In genomic region chr10:80464381-80465035, GRCm38 (mm10) we compare ENCODE assay signal across 8 mouse cellular contexts. TPM values are rescaled to one million over a fixed set of nuclear protein-coding genes. Genes with fewer than 3 reads are reported as not detected.
DNase-seq lines count a peak whose midpoint lies in the region; ATAC-seq and TF ChIP-seq lines count a peak whose summit lies in the region.

No protein-coding gene starts in this region.

- no peaks in the 10 kb centered on the region for H3K9me3 ChIP-seq in ES-E14 (ENCODE audit: control insufficient read depth, insufficient read depth, low read depth, low read length)
- H3K9me3 ChIP-seq in embryonic facial prominence, embryonic 11.5 days (replicated peaks; ENCODE audit: control insufficient read depth, low read length): no peaks in the 10 kb centered on the region
- no peaks in the 10 kb centered on the region for H3K9me3 ChIP-seq in hindbrain, embryonic 13.5 days
- no peaks in the 10 kb centered on the region for H3K9me3 ChIP-seq in lung, postnatal 0 days (ENCODE audit: low read length)

- peak overlapping the region; percentile 16 to 36; a peak in 3 of 4 replicates for H3K4me3 ChIP-seq in ES-E14 (ENCODE audit: insufficient read depth in 1 of 2, low read depth in 1 of 2, low read length in 2 of 2, poor library complexity in 1 of 2, severe bottlenecking in 1 of 2)
- H3K4me3 ChIP-seq in embryonic facial prominence, embryonic 11.5 days (ENCODE audit: low read depth, low read length): no peak overlapping the region
- peak overlapping the region; percentile 12 for H3K4me3 ChIP-seq in hindbrain, embryonic 13.5 days
- no peak overlapping the region for H3K4me3 ChIP-seq in lung, postnatal 0 days (ENCODE audit: low read depth, low read length)
- no peak overlapping the region for H3K4me3 ChIP-seq in layer of hippocampus, adult 2 months

- no peak for DNase-seq in ES-E14 (ENCODE audit: low read depth, low spot score)
- no peak for DNase-seq in embryonic facial prominence, embryonic 11.5 days (ENCODE audit: low spot score)
- DNase-seq in lung, postnatal 0 days (ENCODE audit: low spot score): peak; percentile 26
- DNase-seq in layer of hippocampus, adult 11-12 months (ENCODE audit: low spot score): no peak
- no peak for DNase-seq in layer of hippocampus, adult 2 months (ENCODE audit: low spot score in 2 of 2)
- DNase-seq in spleen, postnatal 10 days (ENCODE audit: low spot score in 2 of 2): no peak
- DNase-seq in right cerebral cortex, postnatal 36 days (ENCODE audit: low spot score in 2 of 2): no peak

- no peaks in the 10 kb centered on the region for H3K27me3 ChIP-seq in embryonic facial prominence, embryonic 11.5 days (ENCODE audit: control insufficient read depth, insufficient read depth, low read length)
- peaks cover 42% of the 10 kb centered on the region for H3K27me3 ChIP-seq in hindbrain, embryonic 13.5 days
- no peaks in the 10 kb centered on the region for H3K27me3 ChIP-seq in lung, postnatal 0 days (replicated peaks; ENCODE audit: insufficient read depth, low read length)

- H3K27ac ChIP-seq in ES-E14 (ENCODE audit: insufficient read depth, low read depth, low read length, poor library complexity, severe bottlenecking): no peak overlapping the region
- H3K27ac ChIP-seq in embryonic facial prominence, embryonic 11.5 days (replicated peaks; ENCODE audit: low read depth, low read length): no peak overlapping the region
- H3K27ac ChIP-seq in hindbrain, embryonic 13.5 days: peak overlapping the region; percentile 18; the same call in 1 of the 2 replicates
- H3K27ac ChIP-seq in lung, postnatal 0 days (ENCODE audit: low read length): no peak overlapping the region
- no peak overlapping the region for H3K27ac ChIP-seq in layer of hippocampus, adult 2 months

- peaks cover under 1 to 14% of the 10 kb centered on the region in 2 experiments; a peak in 1 of 4 replicates for H3K4me1 ChIP-seq in ES-E14 (ENCODE audit: control insufficient read depth in 2 of 2, insufficient read depth in 2 of 2, low read length in 2 of 2, poor library complexity in 1 of 2)
- H3K4me1 ChIP-seq in embryonic facial prominence, embryonic 11.5 days (ENCODE audit: control insufficient read depth, insufficient read depth, low read length): no peaks in the 10 kb centered on the region
- H3K4me1 ChIP-seq in hindbrain, embryonic 13.5 days (replicated peaks): peaks cover 7% of the 10 kb centered on the region
- no peaks in the 10 kb centered on the region for H3K4me1 ChIP-seq in lung, postnatal 0 days (ENCODE audit: insufficient read depth, low read depth, low read length)

- 4% methylated on average over 18 of the region's 19 CpGs for WGBS in embryonic facial prominence, embryonic 11.5 days
- 7% methylated on average over 19 of the region's 19 CpGs for WGBS in hindbrain, embryonic 13.5 days
- 7% methylated on average over 18 of the region's 19 CpGs for WGBS in lung, postnatal 0 days

- ATAC-seq in embryonic facial prominence, embryonic 11.5 days (replicated peaks; ENCODE audit: insufficient number of reproducible peaks, low FRiP score, low TSS enrichment, low read depth): 0 out of 2 replicates have a peak, but pooled peaks have one; percentile 39
- ATAC-seq in hindbrain, embryonic 13.5 days (ENCODE audit: low FRiP score): no peak
- no peak for ATAC-seq in lung, postnatal 0 days

- peak overlapping the region; percentile 36; the same call in 1 of the 2 replicates for H3K9ac ChIP-seq in ES-E14 (ENCODE audit: insufficient read depth, low read depth, low read length, poor library complexity, severe bottlenecking)
- H3K9ac ChIP-seq in embryonic facial prominence, embryonic 11.5 days (replicated peaks; ENCODE audit: low read length): peak overlapping the region; percentile 22; the same call in 1 of the 2 replicates
- H3K9ac ChIP-seq in hindbrain, embryonic 13.5 days: peak overlapping the region; percentile 39; the same call in 1 of the 2 replicates
- H3K9ac ChIP-seq in lung, postnatal 0 days (replicated peaks; ENCODE audit: low read depth): no peak overlapping the region

- 0 out of 2 replicates have a peak overlapping the region, but pooled peaks have one; percentile 19 for H3K4me2 ChIP-seq in embryonic facial prominence, embryonic 11.5 days (ENCODE audit: low read depth, low read length)
- H3K4me2 ChIP-seq in hindbrain, embryonic 13.5 days: peak overlapping the region; percentile 32
- no peak overlapping the region for H3K4me2 ChIP-seq in lung, postnatal 0 days (replicated peaks; ENCODE audit: low read depth, low read length)

- in situ Hi-C loops in ES-E14 (cut with MboI; ENCODE audit: low sequenced_read_pairs in 2 of 2, unreplicated experiment in 2 of 2): no loop called here

- TF ChIP-seq CTCF in lung, postnatal 0 days (IDR thresholded peaks at IDR 0.05): no peak
- TF ChIP-seq CTCF in layer of hippocampus, adult 2 months (conservative IDR thresholded peaks at IDR 0.05): no peak

- H3K36me3 ChIP-seq in ES-E14 (ENCODE audit: control insufficient read depth, insufficient read depth, low read length, poor library complexity, severe bottlenecking): no peaks in the 10 kb centered on the region
- no peaks in the 10 kb centered on the region for H3K36me3 ChIP-seq in embryonic facial prominence, embryonic 11.5 days (replicated peaks; ENCODE audit: control insufficient read depth, insufficient read depth, low read depth, low read length)
- no peaks in the 10 kb centered on the region for H3K36me3 ChIP-seq in hindbrain, embryonic 13.5 days
- no peaks in the 10 kb centered on the region for H3K36me3 ChIP-seq in lung, postnatal 0 days (ENCODE audit: insufficient read depth, low read length)

- TF ChIP-seq EP300 in lung, postnatal 0 days (IDR thresholded peaks at IDR 0.05): no peak

TF ChIP-seq in ES-E14, 5 proteins besides CTCF, POLR2A, EP300 and RAD21:
- TF ChIP-seq MAFK (IDR thresholded peaks at IDR 0.05; ENCODE audit: insufficient read depth, low read depth, low read length) (no peak), CHD2 (IDR thresholded peaks at IDR 0.05; ENCODE audit: low read depth, low read length) (no peak), ZNF384 (IDR thresholded peaks at IDR 0.05; ENCODE audit: low read depth, low read length) (no peak), ZC3H11A (IDR thresholded peaks at IDR 0.05; ENCODE audit: borderline replicate concordance, low read depth, low read length) (no peak), HCFC1 (IDR thresholded peaks at IDR 0.05; ENCODE audit: borderline replicate concordance, insufficient read depth, low read length) (no peak)

RNA-seq across cellular contexts. Expression of gene Onecut3, which starts 30.1 kb away (rescaled TPM):
- not detected in 2 replicates for total RNA-seq in ES-E14 (2012; rRNA removed)
- 0.22 and 0.43 TPM in 2 replicates for polyA plus RNA-seq in embryonic facial prominence, embryonic 11.5 days (2014; fragmentation: Nextera tagmentation; extraction: Ambion mirVana)
- 2.1 and 2.5 TPM in 2 replicates for polyA plus RNA-seq in hindbrain, embryonic 13.5 days (2015; fragmentation: Nextera tagmentation; extraction: Ambion mirVana)
- not detected in 2 replicates for polyA plus RNA-seq in lung, postnatal 0 days (2015; fragmentation: Nextera tagmentation; extraction: Ambion mirVana)
- not detected for total RNA-seq in layer of hippocampus, adult 2 months (2021)

RNA-seq across cellular contexts. Expression of gene Tcf3, which starts 31.1 kb away (rescaled TPM):
- total RNA-seq in ES-E14 (2012; rRNA removed): 90.9 and 108 TPM in 2 replicates
- 174 and 178 TPM in 2 replicates for polyA plus RNA-seq in embryonic facial prominence, embryonic 11.5 days (2014; fragmentation: Nextera tagmentation; extraction: Ambion mirVana)
- polyA plus RNA-seq in hindbrain, embryonic 13.5 days (2015; fragmentation: Nextera tagmentation; extraction: Ambion mirVana): 60.9 and 62.5 TPM in 2 replicates
- 34.7 and 36.2 TPM in 2 replicates for polyA plus RNA-seq in lung, postnatal 0 days (2015; fragmentation: Nextera tagmentation; extraction: Ambion mirVana)
- 10 to 100 TPM; 27.6 to 31.6 TPM for total RNA-seq in layer of hippocampus, adult 2 months (2021)

RNA-seq across cellular contexts. Expression of gene Uqcr11, which starts 57.9 kb away (rescaled TPM):
- total RNA-seq in ES-E14 (2012; rRNA removed): 995 and 1,362 TPM in 2 replicates
- 377 and 460 TPM in 2 replicates for polyA plus RNA-seq in embryonic facial prominence, embryonic 11.5 days (2014; fragmentation: Nextera tagmentation; extraction: Ambion mirVana)
- 575 and 577 TPM in 2 replicates for polyA plus RNA-seq in hindbrain, embryonic 13.5 days (2015; fragmentation: Nextera tagmentation; extraction: Ambion mirVana)
- polyA plus RNA-seq in lung, postnatal 0 days (2015; fragmentation: Nextera tagmentation; extraction: Ambion mirVana): 511 and 651 TPM in 2 replicates
- total RNA-seq in layer of hippocampus, adult 2 months (2021): 100 to 1,000 TPM; 404 to 413 TPM

Comparison
In these comparisons a context has a peak if more than half of its experiments do, and no peak if none do; other contexts are left out.
1. H3K4me3 ChIP-seq: peak in ES-E14 (2 of 2) and hindbrain, embryonic 13.5 days (single experiment); none in embryonic facial prominence, embryonic 11.5 days (single experiment), lung, postnatal 0 days (single experiment) and layer of hippocampus, adult 2 months (single experiment).